Mouse (Mus musculus) c-Kit-negative CD71-positive TER-119-positive erythroid progenitor cells, embryonic 14.5 days (primary cell): Measurements from ENCODE around the gene Gm609.
"Not testable (repeated sequence)": the region's sequence is repeated elsewhere in the genome, so short reads cannot be mapped to it uniquely, and the experiment has no call there.

ENCODE experiments used
- DNase-seq: peaks from one replicate; pipeline ENCODE4 v3.0.0-alpha.2; 2013; ENCODE audit warnings: low read depth, low spot score

Gm609 gene

GRCm38 (mm10) chr16:45492927-45493326 lies at the start of gene Gm609:
Gene Gm609 (minus strand): TSS chr16:45492969.
- no peak for DNase-seq

GRCm38 (mm10) chr16:45542108-45542507 lies 49.3 kb upstream of the Gm609 start:
- DNase-seq, result no peak

- DNase-seq, result not testable (repeated sequence)
Measured at GRCm38 (mm10) chr16:45538342-45538741, 45.6 kb upstream of the Gm609 start.

- DNase-seq, result no peak
Measured at GRCm38 (mm10) chr16:45535009-45535408, 42.2 kb upstream of the Gm609 start, which contains the start of gene Slc9c1. Gene Slc9c1 (plus strand): TSS chr16:45535309.

GRCm38 (mm10) chr16:45531950-45532349 lies 39.2 kb upstream of the Gm609 start, which contains the start of gene Gm17783:
Gene Gm17783 (minus strand): TSS chr16:45532050.
- no peak for DNase-seq

- DNase-seq, result no peak
Measured at GRCm38 (mm10) chr16:45525551-45525950, 32.8 kb upstream of the Gm609 start.

GRCm38 (mm10) chr16:45495326-45495725 lies 2.6 kb upstream of the Gm609 start:
- no peak for DNase-seq

- DNase-seq, result no peak
Measured at GRCm38 (mm10) chr16:45476991-45477390, 15.8 kb downstream of the Gm609 start.

GRCm38 (mm10) chr16:45471836-45472235 lies 20.9 kb downstream of the Gm609 start:
- DNase-seq, result not testable (repeated sequence)

- no peak for DNase-seq
Measured at GRCm38 (mm10) chr16:45454762-45455161, 38.0 kb downstream of the Gm609 start.

- DNase-seq, result no peak
Measured at GRCm38 (mm10) chr16:45437230-45437739, 55.5 kb downstream of the Gm609 start.

- no peak for DNase-seq
Measured at GRCm38 (mm10) chr16:45435591-45435990, 57.2 kb downstream of the Gm609 start.

GRCm38 (mm10) chr16:45427651-45428050 lies 65.1 kb downstream of the Gm609 start:
- no peak for DNase-seq

GRCm38 (mm10) chr16:45413497-45413896 lies 79.3 kb downstream of the Gm609 start:
- DNase-seq, result no peak

- not testable (repeated sequence) for DNase-seq
Measured at GRCm38 (mm10) chr16:45409064-45409446, 83.7 kb downstream of the Gm609 start.

GRCm38 (mm10) chr16:45408425-45409063 lies 84.2 kb downstream of the Gm609 start, which contains the start of gene Cd200:
Gene Cd200 (minus strand): TSS chr16:45409053.
- no peak for DNase-seq

- no peak for DNase-seq
Measured at GRCm38 (mm10) chr16:45407645-45408400, 84.9 kb downstream of the Gm609 start.

GRCm38 (mm10) chr16:45407091-45407490 lies 85.7 kb downstream of the Gm609 start:
- no peak for DNase-seq

GRCm38 (mm10) chr16:45402951-45403350 lies 89.8 kb downstream of the Gm609 start:
- no peak for DNase-seq

- no peak for DNase-seq
Measured at GRCm38 (mm10) chr16:45402036-45402435, 90.7 kb downstream of the Gm609 start.

GRCm38 (mm10) chr16:45399947-45400555 lies 92.7 kb downstream of the Gm609 start:
- DNase-seq, result no peak

GRCm38 (mm10) chr16:45399411-45399810 lies 93.4 kb downstream of the Gm609 start:
- DNase-seq, result no peak
